Mouse (Mus musculus) 3T3-L1 (cell line): ENCODE data around the gene Klf7.
"Not testable (repeated sequence)": the region's sequence is repeated elsewhere in the genome, so short reads cannot be mapped to it uniquely, and the experiment has no call there.

Source experiments
- DNase-seq: peaks from one replicate; pipeline ENCODE4 v3.0.0-alpha.2; 2015; ENCODE audit warnings: low read depth, low spot score

The Klf7 gene

DNA sequence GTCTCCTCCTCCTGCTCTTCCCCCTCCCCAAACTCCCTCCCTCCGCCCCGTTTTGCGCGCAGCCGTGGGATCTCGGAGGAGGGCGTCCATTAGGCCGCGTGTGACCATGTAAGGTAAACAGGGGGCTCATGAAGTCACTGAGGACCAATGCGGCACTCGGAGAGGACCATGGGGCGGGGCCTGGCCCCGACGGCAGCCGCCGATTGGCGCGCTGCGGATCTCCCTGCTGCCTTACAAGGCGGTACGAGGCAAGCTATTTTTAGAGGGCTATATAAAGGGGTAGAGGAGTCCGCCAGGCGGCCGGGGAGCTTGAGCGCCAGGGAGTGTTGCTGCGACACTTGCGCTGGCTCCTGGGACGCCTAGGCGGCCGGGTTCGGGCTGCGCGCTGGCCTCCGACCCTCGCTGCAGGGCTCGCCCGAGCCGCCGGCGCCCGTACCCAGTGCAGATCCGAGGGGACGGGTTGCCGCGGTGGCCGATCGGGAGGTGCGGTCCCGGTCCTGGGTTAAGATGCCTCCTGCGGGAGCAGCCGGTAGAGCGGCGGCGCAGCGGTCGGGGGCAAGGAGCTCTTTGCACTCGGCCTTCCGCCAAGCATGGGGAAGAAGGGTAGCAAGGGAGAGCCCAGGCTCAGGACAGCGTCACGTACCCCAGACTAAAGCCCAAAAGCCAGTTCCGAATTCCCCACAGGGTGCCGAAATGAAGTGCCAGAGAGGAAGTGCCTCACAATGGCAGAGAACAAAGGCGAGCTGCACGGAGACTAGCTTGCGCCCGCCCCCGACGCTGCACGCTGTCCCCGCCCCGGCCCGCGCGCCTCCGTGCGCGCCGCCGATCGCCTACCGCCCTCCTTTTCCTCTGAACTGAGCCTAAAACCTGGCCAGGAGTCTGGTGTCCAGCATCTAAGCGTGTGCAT lies at the start of gene Klf7:
Gene Klf7, minus strand, starts transcription at position 724 of the 907 bp plus-strand sequence.
- DNase-seq = peak; percentile 99

DNA sequence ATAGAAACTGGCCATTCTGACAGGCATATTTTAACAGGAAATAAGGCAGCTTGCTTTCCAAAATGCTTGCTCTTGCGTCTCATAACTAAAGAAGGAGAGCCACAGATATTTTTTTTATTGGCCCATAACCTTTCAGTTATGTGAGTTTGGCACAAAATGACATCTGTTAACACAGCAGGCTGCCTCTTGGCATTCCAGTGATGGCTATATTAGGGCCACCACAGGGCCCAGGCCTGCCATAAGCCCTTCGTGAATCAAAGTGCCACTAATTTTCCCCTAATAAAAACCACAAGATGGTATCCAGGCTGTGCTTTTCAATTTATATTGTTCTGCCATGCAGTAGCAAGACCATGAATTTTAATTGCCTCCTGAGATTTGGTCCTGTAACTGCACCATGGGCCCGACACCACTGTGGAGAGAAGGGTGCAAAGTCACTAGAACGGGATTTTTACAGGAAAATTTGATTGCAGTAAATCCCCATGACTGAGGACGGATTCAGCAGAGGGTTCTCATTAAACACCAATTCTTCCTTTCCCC lies 42.5 kb upstream of the Klf7 start:
- DNase-seq = no peak

DNA sequence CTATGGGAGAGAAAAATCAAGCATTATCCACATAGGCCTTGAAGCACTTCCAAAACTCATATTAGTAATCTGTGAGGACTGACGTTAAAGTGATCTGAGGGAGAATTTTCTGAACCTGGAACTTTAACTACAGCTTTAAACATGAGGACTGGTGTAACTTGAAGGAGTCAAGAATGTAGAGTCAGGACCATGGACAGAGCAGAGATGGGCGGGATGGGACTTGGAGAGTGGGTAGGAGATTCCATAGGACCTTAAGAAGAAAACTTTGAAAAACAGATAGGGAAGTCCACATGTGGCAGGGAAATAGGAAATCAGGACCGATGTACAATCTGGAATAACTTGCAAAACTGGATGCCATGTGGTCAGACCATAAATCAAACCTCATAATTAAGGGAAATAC lies 36.7 kb upstream of the Klf7 start:
- DNase-seq = peak; percentile 68

DNA sequence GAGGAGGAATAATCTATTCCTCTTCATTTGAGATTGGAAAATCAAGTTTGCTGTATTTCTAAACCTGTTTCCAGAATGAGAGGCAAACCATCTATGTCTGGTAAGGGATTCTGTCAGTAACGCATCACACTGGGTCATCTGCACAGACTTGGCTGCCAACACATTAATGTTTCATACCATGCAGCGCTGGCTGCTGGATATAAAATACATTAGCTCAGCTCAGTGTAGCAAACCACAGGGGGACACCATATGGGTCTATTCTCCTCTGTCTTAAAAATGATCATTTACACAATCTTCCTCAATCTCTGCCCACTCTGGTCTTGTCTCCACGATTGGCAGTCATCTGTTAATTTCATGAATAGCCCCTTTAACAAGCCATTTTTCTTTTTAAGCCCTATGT lies 27.1 kb upstream of the Klf7 start:
- DNase-seq = no peak

DNA sequence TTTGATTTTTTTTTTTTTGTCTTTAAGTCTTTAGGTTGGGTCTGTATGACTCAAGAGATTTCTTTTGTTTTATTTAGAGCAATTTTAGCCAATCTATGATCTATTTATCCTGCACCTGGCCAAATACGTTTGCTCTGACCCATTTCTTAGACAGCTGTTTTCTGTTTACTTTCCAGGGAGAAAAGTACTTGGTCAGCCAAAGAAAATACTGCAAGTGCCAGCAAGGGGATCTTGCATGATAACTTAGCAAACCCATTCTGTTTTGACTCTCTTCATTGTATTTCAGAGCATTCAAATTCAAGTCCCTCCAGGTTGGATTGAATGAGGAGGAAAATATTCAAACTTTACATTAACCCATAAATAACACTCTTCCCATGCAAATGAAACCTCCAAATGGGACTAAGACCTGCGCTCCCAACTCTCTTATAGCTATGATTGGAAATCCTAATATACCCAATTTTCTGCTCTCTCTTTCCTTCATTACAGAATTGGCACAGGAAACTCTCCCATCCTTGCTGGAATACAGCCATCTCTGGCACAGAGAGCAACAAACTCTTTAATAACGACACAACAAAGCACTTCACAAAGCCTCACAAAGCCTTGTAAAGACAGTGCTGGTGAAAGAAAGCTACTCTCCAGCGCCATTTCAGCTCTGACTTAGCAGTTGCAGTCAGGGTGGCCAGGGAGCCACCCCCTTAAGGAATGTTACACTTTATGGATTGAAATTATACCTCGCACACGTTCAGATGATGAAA lies 20.8 kb upstream of the Klf7 start:
- DNase-seq = peak; percentile 54

DNA sequence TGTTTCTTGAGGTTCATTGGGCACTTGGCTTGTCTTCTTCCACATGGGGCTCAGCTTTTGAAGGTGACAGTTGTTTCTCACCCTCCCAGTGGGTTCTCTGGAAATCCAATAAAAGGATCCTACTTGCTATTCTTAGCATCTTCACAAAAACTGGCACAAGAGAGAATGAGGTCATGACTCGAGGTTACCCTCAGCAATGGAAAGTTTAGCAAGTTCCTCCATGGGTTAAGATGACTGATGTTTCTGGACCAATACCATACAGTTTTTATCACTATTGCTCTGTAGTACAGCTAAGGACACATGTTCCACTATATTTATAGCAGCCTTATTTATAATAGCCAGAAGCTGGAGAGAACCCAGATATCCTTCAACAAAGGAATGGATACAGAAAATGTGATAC lies 12.4 kb upstream of the Klf7 start:
- DNase-seq = peak; percentile 57

DNA sequence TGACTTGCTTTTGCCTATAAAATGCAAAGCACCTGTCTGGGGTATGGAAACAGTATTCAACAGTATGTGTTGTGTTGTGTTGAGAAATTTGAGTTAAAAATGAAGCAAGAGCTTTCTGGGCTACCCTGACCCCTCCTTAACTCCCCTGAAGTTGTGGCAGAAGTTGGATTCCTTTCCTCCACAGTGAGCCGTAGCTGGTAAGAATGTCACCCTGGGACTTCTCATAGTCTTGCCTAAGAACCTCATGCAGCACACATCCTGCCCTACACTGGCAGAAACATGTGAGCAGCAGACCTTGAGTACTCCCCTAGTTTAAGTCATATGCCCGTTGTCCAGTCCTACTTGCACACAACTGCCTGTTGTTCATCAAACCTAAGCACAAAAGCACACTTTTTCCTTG lies 4.7 kb upstream of the Klf7 start:
- no peak for DNase-seq

DNA sequence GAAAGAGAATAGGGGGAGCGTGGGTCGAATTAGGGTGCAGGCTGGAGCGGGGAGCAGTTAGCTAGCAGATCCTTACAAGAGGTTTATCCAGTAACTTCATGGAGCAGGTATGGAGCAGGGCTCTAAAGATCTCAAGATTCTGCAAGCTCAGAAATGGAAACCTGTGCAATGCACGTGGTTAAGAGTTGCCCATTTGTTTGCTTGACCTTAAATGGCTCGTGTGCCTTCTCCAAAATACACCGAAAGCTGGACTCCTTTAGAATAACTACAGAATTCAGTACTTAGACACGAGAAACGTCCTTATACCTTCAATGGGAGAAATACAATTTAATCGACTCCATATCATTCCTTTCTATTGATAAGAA lies 366 bp upstream of the Klf7 start:
- no peak for DNase-seq

DNA sequence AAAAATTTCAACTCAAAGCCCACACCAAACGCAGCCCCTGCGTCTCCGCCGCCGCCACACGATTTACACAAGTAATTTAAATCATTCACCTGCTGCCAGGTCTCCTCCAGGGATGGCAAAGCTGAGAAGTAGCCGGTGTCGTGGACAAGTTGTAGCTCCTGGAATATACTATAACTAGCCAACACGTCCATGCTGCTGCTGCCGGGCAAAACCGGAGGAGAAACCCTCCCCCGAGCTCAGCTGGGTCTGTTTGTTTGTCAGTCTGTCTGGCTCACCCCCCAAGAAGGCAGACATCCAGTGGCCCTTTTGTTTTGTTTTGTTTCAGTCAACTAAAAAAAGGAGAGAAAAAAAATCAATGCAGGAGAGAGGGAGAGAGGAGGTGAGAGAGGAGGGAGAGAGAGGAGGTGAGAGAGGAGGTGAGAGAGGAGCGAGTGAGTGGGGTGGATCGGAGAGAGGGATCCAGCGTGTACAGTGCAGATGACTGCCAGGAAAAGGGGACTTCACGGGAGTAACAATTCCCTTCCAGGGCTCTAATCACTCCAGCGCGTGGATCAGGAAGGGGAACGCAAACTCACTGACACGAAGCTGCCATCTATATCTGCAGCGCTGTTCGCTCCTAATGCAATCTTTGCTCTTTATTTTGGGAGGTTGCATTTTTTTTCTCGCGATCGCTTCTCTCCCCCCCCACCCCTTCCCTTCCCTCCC lies 1.1 kb downstream of the Klf7 start:
- DNase-seq = no peak

DNA sequence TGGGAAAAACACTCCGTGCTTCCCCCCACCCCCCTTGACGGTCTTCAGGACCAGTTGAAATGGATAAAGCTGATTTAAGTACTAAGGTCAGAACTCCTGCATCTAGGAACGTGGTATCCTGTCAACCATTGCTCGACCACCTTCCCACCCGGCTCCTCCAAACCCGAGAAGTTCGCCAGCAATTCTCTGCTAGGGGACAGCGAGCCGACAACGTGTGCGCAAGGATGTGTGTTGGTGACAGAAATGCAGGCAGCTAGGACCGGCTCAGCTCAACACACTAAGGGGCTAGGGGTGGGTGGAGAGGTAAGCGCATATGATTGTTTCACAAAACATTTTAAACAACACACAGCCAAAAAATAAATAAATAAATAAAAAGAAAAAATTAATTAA lies 1.7 kb downstream of the Klf7 start:
- DNase-seq = peak; percentile 48

DNA sequence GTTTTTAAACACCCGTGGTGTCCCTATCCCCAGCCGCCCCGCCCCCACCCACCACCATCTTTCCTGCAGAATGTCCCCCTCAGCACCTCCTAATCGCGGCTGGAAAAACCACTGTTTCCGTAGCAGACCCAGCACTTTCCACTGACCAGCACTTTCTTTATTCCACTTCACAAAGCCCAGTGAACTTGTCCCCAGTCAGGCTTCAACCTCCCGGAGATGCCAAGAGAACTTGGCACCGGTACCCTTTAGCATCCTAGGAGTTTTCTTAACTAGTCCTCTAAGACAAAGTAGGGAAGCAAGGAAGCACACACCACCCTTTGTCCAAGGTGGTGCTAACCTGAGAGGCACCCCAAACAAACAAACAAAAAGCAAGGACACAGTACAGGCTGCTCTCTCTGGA lies 2.2 kb downstream of the Klf7 start:
- peak; percentile 53 for DNase-seq

DNA sequence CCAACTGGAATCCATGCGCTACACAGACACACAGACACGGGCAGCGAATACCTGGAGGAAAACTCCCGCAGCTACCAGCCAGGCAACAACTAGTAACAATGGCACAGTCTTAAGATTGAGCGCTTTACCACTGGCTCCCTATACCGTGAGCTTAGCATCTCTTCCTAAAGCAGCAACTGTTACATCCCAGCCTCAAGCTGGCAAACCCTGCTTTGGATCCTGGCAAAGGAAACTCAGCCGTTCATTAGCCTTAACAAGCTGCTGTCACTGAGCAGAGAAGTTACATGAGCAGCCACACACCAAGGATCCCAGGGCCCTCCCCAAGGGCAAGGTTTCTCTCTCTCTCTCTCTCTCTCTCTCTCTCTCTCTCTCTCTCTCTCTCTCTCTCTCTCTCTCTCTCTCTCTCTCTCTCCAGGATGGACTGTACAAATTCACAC lies 2.7 kb downstream of the Klf7 start:
- DNase-seq = peak; percentile 65

DNA sequence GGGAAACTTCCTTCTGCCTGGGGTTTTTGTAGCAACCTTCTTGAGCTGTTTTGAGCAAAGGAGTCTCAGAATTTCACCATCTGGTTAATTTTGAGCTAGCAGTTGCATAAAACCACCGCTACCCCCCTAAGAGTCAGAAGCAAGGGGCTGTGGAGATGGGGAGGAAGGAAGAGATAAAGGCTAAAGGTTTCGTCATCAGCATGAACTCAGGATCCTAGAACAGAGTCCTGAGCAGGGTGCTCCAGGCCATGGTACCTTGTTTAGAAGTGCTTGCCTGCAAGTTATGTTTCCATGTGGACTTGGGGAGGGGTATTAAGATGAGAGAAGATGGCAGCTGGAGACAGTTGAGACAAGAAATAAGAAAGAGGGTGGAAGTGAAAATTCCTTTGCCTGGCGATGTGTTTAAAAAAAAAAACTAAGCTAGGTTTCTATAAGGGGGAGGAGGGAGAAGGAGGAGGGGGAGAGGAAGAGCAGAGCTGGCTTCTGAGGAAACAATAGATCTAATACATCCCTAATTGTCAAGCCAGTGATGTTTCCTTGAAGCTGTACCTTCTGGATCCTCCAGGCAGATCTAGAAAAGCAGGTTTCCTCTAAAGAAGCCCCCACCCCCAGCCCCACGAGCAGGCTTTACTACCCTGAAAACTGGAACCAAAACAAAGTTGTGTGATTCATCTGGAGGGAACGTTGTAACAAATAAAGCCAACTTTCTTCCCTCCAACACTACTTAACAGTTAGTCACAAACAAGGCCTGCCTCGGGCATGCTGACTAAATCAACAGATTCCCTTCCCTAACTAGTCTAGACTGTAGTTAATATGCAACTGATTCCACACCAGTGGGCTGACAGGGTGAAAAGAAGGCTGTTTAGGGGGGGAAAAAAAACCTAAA lies 3.6 kb downstream of the Klf7 start:
- peak; percentile 87 for DNase-seq

DNA sequence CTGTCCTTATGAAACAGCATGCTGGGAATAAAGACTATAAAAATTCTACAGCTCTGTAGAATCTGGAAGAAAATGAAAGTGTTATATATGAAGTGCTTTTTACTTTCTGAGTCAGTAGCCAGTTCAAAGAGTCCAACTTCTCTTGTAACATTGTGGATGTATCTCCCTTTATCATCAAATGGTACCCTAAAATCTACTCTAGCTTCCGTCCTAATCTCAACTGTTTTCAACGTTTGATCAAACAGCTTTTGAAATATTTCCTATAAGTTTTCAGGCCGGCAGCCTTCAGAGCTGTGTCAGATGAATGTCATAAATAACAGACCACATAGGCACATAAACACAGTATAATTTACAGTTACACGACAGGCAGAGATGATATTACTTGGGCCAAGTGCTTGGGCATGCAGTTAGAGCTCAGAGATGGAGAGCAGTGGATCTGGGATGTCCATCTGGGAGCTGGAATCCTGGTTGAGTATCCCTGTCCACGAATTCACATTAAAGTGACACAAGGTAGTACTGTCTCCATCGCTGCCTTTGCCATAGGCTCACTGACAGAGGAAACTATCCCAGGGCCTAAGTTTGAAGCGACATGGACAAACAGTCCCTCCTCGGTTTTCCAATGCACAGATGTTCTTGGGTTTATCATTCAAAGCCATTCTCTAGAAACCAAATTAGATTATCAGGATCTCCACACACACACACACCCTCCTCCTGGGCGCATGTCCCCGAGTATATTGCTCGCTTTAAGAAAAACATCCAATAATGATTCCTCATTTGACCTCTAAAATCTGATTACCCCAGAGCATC lies 4.4 kb downstream of the Klf7 start:
- DNase-seq = no peak

DNA sequence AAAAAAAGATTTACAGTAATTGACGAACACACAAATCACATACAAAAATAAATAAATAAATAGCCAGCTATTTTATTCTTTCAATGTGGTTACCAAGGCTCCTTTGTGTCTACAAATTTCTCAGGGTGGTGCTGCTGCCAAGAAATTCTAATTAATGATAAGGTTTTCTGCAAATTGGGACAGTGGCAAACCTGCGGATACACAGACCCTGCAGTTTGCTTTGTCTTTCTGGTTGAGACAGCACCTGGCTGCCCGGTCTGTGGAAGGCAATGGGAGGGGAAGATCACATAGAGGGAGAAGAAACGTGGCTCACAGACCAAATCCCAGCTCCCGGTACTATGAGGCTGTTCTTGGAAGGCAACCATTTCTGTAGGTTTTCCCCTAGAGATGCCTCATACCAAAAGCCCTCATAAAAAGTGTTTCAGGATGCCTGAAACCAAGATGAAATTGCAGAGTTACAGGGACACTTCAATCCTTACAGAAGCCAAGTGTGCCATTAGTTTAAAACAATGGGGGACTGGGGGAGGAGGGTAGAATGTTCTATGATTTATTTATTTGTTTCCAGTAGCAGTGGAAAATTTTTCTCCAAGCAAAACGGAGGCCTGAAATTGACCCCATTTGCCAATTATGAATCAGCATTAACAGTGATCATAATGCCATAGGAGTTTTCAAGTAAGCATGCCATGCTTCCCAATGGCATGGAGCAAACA lies 5.2 kb downstream of the Klf7 start:
- DNase-seq = no peak

DNA sequence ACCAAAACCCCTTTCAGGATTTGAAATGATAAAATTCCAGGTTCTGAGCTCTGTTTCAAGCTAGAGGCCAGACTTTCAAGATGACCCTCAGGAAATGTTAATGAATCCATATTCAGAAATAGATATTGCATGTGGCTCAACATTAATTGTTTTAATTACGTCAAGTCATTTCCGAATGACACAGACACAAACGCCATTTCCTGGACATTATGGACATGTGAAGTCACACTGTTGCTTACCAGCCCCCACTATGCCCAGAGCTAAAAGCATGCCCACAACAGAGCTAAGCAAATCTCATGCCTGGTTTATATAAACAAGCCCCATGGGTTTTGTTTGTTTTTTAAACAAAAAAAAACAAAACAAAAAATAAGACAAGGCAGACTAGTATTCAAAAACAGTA lies 7.5 kb downstream of the Klf7 start:
- no peak for DNase-seq

DNA sequence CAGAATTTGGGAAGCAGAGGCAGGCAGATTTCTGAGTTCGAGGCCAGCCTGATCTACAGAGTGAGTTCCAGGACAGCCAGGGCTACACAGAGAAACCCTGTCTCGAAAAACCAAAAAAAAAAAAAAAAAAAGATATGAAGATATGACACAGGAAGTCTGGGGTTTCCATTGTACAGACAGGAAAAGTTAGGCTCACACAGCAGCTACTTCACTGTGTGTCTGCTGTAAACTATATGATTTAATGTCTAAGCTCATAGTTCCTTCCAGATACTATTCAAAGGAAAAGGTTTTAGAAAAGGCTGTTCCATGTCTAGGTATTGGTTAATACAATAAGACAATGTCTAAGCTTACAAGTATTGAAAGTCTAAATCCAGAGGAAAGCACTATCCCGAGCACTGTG lies 13.4 kb downstream of the Klf7 start:
- not testable (repeated sequence) for DNase-seq

DNA sequence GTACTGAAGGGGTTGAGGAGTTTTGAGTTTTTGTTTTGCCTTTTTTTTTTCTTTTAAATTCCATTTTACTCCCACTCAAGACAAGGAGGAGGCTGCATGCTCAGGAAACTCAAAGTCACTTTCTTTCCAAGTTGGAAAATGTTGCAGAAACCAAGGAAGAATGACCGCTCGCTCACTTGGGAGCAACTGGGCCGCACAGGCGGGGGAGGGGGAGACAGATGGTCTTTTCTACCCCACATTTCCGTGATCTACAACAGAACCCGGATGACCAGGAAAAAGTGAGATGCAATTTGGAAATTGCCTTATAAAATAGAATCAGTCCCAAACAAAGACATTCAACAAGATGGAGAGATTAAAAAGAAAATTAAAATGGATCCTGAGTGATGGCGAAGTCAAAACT lies 14.6 kb downstream of the Klf7 start:
- DNase-seq = no peak

DNA sequence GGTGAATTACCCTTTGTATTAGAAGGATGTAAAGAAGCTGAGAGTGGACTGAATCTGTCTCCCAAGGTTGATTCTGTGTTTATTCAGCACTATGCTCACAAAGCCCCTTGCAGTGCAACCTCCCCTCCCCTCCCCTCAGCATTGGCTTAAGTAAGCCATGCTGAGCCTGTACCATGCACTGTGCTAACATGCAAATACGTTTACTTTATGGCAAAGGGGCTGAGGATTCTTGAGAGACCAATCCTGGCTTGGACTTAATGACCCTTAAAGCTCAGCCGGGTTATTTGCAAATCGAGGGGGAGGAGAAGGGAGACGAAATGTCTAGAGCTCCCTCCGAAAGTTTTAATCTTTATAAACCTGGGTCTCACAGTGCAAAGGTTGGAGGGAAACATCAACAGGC lies 16.0 kb downstream of the Klf7 start:
- no peak for DNase-seq
